Mouse (Mus musculus): ENCODE measurements around the gene Trub1.

- TF ChIP-seq POLR2A (IDR thresholded peaks at IDR 0.05; ENCODE audit: control insufficient read depth, low read depth, low read length) = no peak
- TF ChIP-seq CTCF (IDR thresholded peaks at IDR 0.05; ENCODE audit: control insufficient read depth, insufficient read depth, insufficient replicate concordance, low read depth, low read length) = no peak
Measured at GRCm38 (mm10) chr19:57415031-57415807, 37.5 kb upstream of the Trub1 start.

Measured in testis, adult 2 months (tissue).